Mouse (Mus musculus): ENCODE measurements around the gene Mycbpap. TPM values are rescaled to one million over a fixed set of nuclear protein-coding genes. Genes with fewer than 3 reads are reported as not detected.

Gene Mycbpap
- total and polyA plus RNA-seq, 3 experiments = 0.12 to 0.17 TPM; not detected in 1

- TF ChIP-seq MYB (IDR thresholded peaks at IDR 0.05; ENCODE audit: low read depth, low read length) (no peak), ETS1 (IDR thresholded peaks at IDR 0.05; ENCODE audit: low read depth, low read length) (no peak), EP300 (IDR thresholded peaks at IDR 0.05; ENCODE audit: low read depth in 1 of 2, low read length in 2 of 2) (no peak), USF1 (IDR thresholded peaks at IDR 0.05; ENCODE audit: low read depth, low read length) (no peak)
- peaks cover 14% of the 10 kb centered on the region for H3K79me2 ChIP-seq (ENCODE audit: control insufficient read depth, insufficient read depth, low read length, poor library complexity)
- no peak overlapping the region for H3K27ac ChIP-seq (ENCODE audit: control insufficient read depth, low read depth, low read length)
- no peaks in the 10 kb centered on the region for H3K9me3 ChIP-seq (replicated peaks; ENCODE audit: insufficient read depth, low read length)
- H3K9ac ChIP-seq (ENCODE audit: control insufficient read depth, low read depth, low read length, poor library complexity, severe bottlenecking) = no peak overlapping the region
- no peaks in the 10 kb centered on the region for H3K27me3 ChIP-seq (ENCODE audit: control insufficient read depth in 1 of 2, insufficient read depth in 2 of 2, low read length in 2 of 2)
- no peak for DNase-seq (ENCODE audit: low read depth, low spot score)
- peaks cover 0 to 13% of the 10 kb centered on the region in 2 experiments; a peak in 2 of 4 replicates for H3K4me1 ChIP-seq (ENCODE audit: control insufficient read depth in 1 of 2, insufficient read depth in 2 of 2, low read length in 2 of 2)
- H3K36me3 ChIP-seq (ENCODE audit: control insufficient read depth in 1 of 2, insufficient read depth in 2 of 2, low read length in 2 of 2) = peaks cover 1 to 12% of the 10 kb centered on the region in 2 experiments; a peak in 3 of 4 replicates
- H3K4me3 ChIP-seq (ENCODE audit: control insufficient read depth in 1 of 2, insufficient read depth in 1 of 2, low read depth in 2 of 2, low read length in 2 of 2) = no peak overlapping the region
Observed at GRCm38 (mm10) chr11:94547271-94547670, 25.7 kb upstream of the Mycbpap start.

- TF ChIP-seq POLR2AphosphoS2 (IDR thresholded peaks at IDR 0.05; ENCODE audit: low read length) (no peak), TBP (IDR thresholded peaks at IDR 0.05; ENCODE audit: low read depth, low read length) (no peak), TCF12 (IDR thresholded peaks at IDR 0.05; ENCODE audit: low read depth, low read length) (no peak), NRF1 (IDR thresholded peaks at IDR 0.05; ENCODE audit: insufficient read depth, low read depth, low read length, poor library complexity, severe bottlenecking) (no peak), USF2 (IDR thresholded peaks at IDR 0.05; ENCODE audit: borderline replicate concordance in 1 of 2, insufficient read depth in 1 of 2, low read depth in 1 of 2, low read length in 2 of 2) (no peak), NELFE (IDR thresholded peaks at IDR 0.05; ENCODE audit: low read depth, low read length) (no peak), RCOR1 (IDR thresholded peaks at IDR 0.05; ENCODE audit: low read depth, low read length) (no peak), USF1 (IDR thresholded peaks at IDR 0.05; ENCODE audit: low read depth, low read length) (no peak), GABPA (IDR thresholded peaks at IDR 0.05; ENCODE audit: low read depth, low read length) (no peak), TAL1 (IDR thresholded peaks at IDR 0.05; ENCODE audit: low read length) (no peak), ZMIZ1 (IDR thresholded peaks at IDR 0.05; ENCODE audit: low read depth, low read length) (no peak), E2F4 (IDR thresholded peaks at IDR 0.05; ENCODE audit: borderline replicate concordance, low read depth, low read length) (no peak), ELF1 (IDR thresholded peaks at IDR 0.05; ENCODE audit: low read depth, low read length) (no peak), EP300 (IDR thresholded peaks at IDR 0.05; ENCODE audit: low read depth in 1 of 2, low read length in 2 of 2) (no peak), CHD1 (IDR thresholded peaks at IDR 0.05; ENCODE audit: low read depth, low read length) (no peak), ZNF384 (IDR thresholded peaks at IDR 0.05; ENCODE audit: low read depth, low read length) (no peak), RAD21 (IDR thresholded peaks at IDR 0.05; ENCODE audit: low read depth, low read length) (no peak), UBTF (IDR thresholded peaks at IDR 0.05; ENCODE audit: borderline replicate concordance, insufficient read depth, low read depth, low read length) (no peak)
- H3K4me3 ChIP-seq (ENCODE audit: control insufficient read depth in 1 of 2, insufficient read depth in 1 of 2, low read depth in 2 of 2, low read length in 2 of 2) = no peak overlapping the region
- H3K4me1 ChIP-seq (ENCODE audit: control insufficient read depth in 1 of 2, insufficient read depth in 2 of 2, low read length in 2 of 2) = peaks cover 0 to 13% of the 10 kb centered on the region in 2 experiments; a peak in 2 of 4 replicates
- no peak for DNase-seq (ENCODE audit: low read depth, low spot score)
- H3K9ac ChIP-seq (ENCODE audit: control insufficient read depth, low read depth, low read length, poor library complexity, severe bottlenecking) = no peak overlapping the region
- no peaks in the 10 kb centered on the region for H3K27me3 ChIP-seq (ENCODE audit: control insufficient read depth in 1 of 2, insufficient read depth in 2 of 2, low read length in 2 of 2)
- H3K9me3 ChIP-seq (replicated peaks; ENCODE audit: insufficient read depth, low read length) = no peaks in the 10 kb centered on the region
- peaks cover 14% of the 10 kb centered on the region for H3K79me2 ChIP-seq (ENCODE audit: control insufficient read depth, insufficient read depth, low read length, poor library complexity)
- H3K27ac ChIP-seq (ENCODE audit: control insufficient read depth, low read depth, low read length) = no peak overlapping the region
- H3K36me3 ChIP-seq (ENCODE audit: control insufficient read depth in 1 of 2, insufficient read depth in 2 of 2, low read length in 2 of 2) = peaks cover 1 to 12% of the 10 kb centered on the region in 2 experiments
Observed at GRCm38 (mm10) chr11:94546381-94546780, 24.8 kb upstream of the Mycbpap start.
